Mouse (Mus musculus) heart, embryonic 15.5 days (tissue): ENCODE data around the gene Mpp4. TPM values are rescaled to one million over a fixed set of nuclear protein-coding genes. Genes with fewer than 3 reads are reported as not detected.

Experiments used
- ATAC-seq: fragments of 200-750 bp; cut with Nextera tagmentation; replicated peaks from 2 replicates; pipeline ENCODE4 v1.8.0; 2017; ENCODE audit warnings: low read depth, moderate TSS enrichment; ENCODE audit not compliant: insufficient number of reproducible peaks, insufficient read depth, low FRiP score
- H3K27ac ChIP-seq: fragments of 300-500 bp; sonication (generic); 2 replicates; pipeline ENCODE4 v1.5.1; 2015; ENCODE audit warnings: mild to moderate bottlenecking, inconsistent platforms
- H3K27me3 ChIP-seq: fragments of 300-500 bp; sonication (generic); 2 replicates; pipeline ENCODE4 v1.6.1; 2015; ENCODE audit warnings: inconsistent platforms
- H3K36me3 ChIP-seq: fragments of 300-500 bp; sonication (generic); 2 replicates; pipeline ENCODE4 v1.6.1; 2015; ENCODE audit warnings: mild to moderate bottlenecking, inconsistent platforms
- H3K4me1 ChIP-seq: fragments of 300-500 bp; sonication (generic); replicated peaks from 2 replicates; pipeline ENCODE4 v1.6.1; 2015; ENCODE audit warnings: inconsistent platforms
- H3K4me2 ChIP-seq: fragments of 300-500 bp; sonication (generic); 2 replicates; pipeline ENCODE4 v1.6.1; 2015; ENCODE audit warnings: inconsistent platforms, mild to moderate bottlenecking, moderate library complexity
- H3K4me3 ChIP-seq: fragments of 300-500 bp; sonication (generic); 2 replicates; pipeline ENCODE4 v1.5.1; 2015; ENCODE audit warnings: mild to moderate bottlenecking, inconsistent platforms
- H3K9ac ChIP-seq: fragments of 300-500 bp; sonication (generic); 2 replicates; pipeline ENCODE4 v1.6.1; 2015; ENCODE audit warnings: mild to moderate bottlenecking, inconsistent platforms
- H3K9me3 ChIP-seq: fragments of 300-500 bp; sonication (generic); replicated peaks from 2 replicates; pipeline ENCODE4 v1.6.1; 2016; ENCODE audit warnings: inconsistent platforms
- WGBS: fragments of 180-500 bp; shearing (Covaris S2); methylation state at CpG from one replicate; pipeline ENCODE4 v1.1.7; 2015; ENCODE audit warnings: mixed read lengths; 5-methylcytosine and 5-hydroxymethylcytosine counted together
- polyA plus RNA-seq: library from polyadenylated mRNA; unstranded; fragments of >200 nt; fragmentation: Nextera tagmentation; extraction: Ambion mirVana; gene quantifications from 2 replicates; pipeline ENCODE4 v1.2.1, GENCODE M21; 2015

Mpp4 gene
- polyA plus RNA-seq, 1 experiment from 2014 or later = 0.42 TPM

DNA sequence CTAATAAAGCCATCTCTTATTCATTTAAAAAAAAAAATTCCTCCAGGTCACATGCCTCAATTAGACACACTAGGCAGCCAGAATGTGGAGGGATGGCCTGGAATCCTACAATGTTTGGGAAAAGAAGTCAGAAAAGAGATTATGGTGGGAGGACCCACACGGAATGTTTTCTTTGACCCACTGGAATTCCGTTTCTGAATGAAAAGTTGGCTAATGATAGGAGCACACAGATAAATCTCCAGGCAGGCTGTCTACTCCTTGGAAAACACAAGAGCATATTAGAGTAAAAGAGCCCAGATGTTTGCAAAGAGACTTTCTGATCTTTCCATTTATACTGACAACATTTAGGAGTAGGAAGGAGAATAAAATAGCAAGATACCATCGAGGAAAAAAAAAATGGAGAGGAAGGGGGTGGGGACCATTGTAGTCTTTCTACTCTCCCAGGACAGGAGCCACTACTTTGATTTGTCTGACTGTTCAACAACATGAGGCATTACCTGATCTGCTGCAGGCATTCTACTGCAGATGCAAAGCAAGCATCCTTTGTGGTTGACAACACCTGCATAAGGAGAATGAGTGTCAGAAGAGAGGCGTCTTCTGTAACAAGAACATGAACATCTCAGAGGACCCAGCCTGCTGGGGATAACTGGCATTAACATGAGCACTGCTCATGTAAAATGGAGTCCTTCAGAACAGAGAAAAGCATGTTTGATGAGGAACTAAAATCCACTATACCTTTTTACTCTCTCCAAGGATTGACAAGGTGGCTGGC is 4.7 kb upstream of the Mpp4 start:
- no peak overlapping the region for H3K4me3 ChIP-seq
- H3K9me3 ChIP-seq = no peaks in the 10 kb centered on the region
- ATAC-seq = no peak
- WGBS = 60% methylated on average over 4 of the region's 4 CpGs
- 0 out of 2 replicates have a peak, but pooled peaks cover 3% of the 10 kb centered on the region for H3K4me1 ChIP-seq
- peaks cover 16% of the 10 kb centered on the region for H3K36me3 ChIP-seq
- no peak overlapping the region for H3K9ac ChIP-seq
- no peak overlapping the region for H3K4me2 ChIP-seq
- no peak overlapping the region for H3K27ac ChIP-seq
- H3K27me3 ChIP-seq = no peaks in the 10 kb centered on the region

DNA sequence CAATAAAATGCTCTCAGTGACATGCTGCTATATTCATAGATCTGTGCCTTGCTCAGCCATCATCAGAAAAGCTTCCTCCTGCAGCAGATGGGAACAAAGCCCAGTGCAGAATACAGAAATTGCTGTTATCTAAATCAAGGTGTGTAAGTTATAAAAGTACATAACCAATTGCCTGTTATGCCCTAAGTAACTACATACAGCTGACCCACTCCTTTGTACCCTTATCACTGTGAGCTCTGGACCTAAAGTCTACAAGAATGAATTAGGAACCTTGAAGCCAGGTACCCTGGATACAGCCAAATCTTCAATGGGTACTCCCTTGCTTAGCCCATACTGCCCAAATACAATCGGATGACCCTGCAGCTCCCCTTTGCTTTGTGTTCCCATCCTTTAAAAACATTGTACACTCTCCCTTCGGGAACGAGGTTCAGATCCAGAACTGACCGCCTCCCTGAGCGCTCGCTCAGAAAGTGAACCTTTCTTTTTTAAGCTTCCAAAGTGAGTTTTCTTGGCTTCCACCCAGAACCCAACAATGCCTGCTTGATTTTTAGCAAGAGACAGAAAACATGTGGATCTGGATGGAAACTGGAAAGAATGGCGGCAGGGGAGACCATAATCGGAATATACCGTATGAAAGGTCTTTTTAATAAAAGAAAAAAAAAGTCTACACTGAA is 3.2 kb upstream of the Mpp4 start:
- H3K36me3 ChIP-seq = peaks cover 19% of the 10 kb centered on the region
- ATAC-seq = no peak

DNA sequence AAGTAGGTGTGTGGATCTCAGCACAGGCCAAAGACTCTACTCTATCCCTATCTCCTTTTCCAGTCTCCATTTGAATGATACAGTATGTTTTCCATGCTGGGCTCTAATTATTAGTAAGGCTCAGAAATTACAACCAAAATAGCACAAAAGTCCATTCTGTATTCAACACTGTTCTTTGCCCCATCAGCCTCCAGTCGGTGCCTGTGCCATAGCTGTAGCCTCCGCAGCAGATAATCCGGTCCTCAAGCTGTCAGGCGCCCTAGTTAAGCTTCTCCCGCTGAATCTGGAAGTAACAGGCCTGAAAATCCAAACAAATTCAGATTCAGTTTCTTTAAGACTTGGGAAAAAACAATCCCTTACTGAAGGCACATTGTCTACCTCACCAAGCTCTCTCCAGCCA is 729 bp upstream of the Mpp4 start:
- 64% methylated on average over 5 of the region's 5 CpGs for WGBS
- ATAC-seq = no peak
- Histone ChIP-seq H3K9me3 (no peaks in the 10 kb centered on the region), H3K27ac (no peak overlapping the region), H3K9ac (no peak overlapping the region), H3K4me3 (no peak overlapping the region), H3K36me3 (peaks cover 15% of the 10 kb centered on the region), H3K4me1 (0 out of 2 replicates have a peak, but pooled peaks cover 3% of the 10 kb centered on the region), H3K4me2 (no peak overlapping the region), H3K27me3 (no peaks in the 10 kb centered on the region)

More for the DNA sequence above, 3.2 kb upstream of the Mpp4 start:
- Histone ChIP-seq H3K27me3 (no peaks in the 10 kb centered on the region), H3K4me1 (0 out of 2 replicates have a peak, but pooled peaks cover 3% of the 10 kb centered on the region), H3K9me3 (no peaks in the 10 kb centered on the region), H3K4me3 (no peak overlapping the region), H3K4me2 (no peak overlapping the region), H3K9ac (no peak overlapping the region), H3K27ac (no peak overlapping the region)
- 80% methylated on average over 9 of the region's 9 CpGs for WGBS

DNA sequence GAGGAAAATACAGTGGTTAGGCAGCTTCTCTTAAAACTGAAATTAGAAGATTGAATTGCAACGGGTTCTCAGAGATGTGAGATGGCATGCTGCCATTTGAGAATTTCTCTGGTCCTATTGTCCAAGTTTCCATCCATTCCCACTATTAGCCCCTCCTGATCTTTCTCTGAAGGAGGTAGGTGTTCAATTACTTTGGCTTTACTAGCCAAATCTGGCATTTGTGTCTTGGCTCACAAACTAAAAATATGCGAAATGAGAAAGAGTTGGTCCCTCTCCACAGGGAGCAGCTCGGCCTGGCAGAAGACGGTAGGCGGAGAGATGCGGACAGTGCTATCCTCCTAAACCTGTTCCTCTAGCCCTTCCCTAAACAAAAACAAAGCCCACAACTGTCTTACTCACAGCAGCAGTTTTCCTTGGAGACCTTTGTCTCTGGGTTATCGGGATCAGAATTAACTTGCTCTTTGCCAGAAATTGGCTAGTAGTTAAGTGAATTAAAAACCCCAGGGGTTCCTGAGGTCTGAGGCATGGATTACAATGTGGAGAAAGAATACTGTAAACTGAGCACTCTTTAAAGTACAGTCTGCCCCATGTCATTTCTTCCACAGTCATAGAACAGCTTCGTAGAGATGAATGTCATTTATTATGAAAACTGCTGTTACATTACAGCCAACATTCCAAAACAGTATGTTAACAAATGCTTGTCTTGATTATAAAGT is 722 bp downstream of the Mpp4 start:
- Histone ChIP-seq H3K4me2 (no peak overlapping the region), H3K36me3 (peaks cover 15% of the 10 kb centered on the region), H3K9me3 (no peaks in the 10 kb centered on the region), H3K9ac (no peak overlapping the region), H3K27ac (no peak overlapping the region), H3K27me3 (no peaks in the 10 kb centered on the region), H3K4me1 (no peaks in the 10 kb centered on the region), H3K4me3 (no peak overlapping the region)
- ATAC-seq = no peak
- WGBS = 70% methylated on average over 8 of the region's 8 CpGs

DNA sequence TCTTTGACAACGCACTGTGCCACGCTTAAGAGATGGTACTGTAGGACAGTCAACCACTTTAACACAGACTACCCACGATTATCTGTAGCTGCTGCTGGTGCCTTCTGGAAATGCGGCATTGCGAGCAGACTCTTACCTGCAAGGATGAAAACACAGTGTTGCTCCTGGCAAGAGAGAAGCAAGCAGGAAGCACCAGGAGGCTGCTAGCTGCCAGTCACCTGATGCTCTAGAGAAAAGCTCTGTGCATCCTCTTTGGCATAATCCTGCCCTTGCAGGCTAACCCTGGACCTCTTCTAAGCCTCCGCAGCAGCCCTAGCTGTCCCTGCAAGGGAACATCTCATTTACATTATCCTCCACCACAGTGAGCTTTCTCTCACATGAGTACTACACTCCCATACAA is 1.8 kb downstream of the Mpp4 start:
- Histone ChIP-seq H3K9ac (no peak overlapping the region), H3K9me3 (no peaks in the 10 kb centered on the region), H3K27ac (no peak overlapping the region), H3K36me3 (peaks cover 14% of the 10 kb centered on the region), H3K4me1 (no peaks in the 10 kb centered on the region), H3K4me2 (no peak overlapping the region), H3K27me3 (no peaks in the 10 kb centered on the region), H3K4me3 (no peak overlapping the region)
- ATAC-seq = no peak
- 90% methylated on average over 6 of the region's 6 CpGs for WGBS

DNA sequence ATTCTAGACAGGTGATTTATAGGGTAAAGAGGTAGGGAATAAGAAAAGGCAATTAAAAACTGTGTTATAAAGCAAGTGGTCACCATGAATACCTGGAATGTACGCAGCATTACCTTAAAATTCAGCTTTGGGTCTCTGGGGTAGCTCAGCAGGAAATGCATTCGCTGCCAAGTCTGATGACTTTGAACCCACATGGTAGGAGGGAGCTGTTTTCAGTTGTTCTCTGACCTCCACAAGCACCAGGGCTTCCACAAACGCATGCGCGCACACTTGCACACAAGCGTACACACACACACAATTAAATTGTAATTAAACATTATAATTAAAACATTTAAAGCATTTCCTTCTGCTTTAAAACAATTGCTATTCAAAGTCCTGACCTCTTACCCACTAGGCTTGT is 2.3 kb downstream of the Mpp4 start:
- Histone ChIP-seq H3K4me3 (no peak overlapping the region), H3K9ac (no peak overlapping the region), H3K4me1 (no peaks in the 10 kb centered on the region), H3K27me3 (no peaks in the 10 kb centered on the region), H3K4me2 (no peak overlapping the region), H3K36me3 (peaks cover 9% of the 10 kb centered on the region), H3K27ac (no peak overlapping the region), H3K9me3 (no peaks in the 10 kb centered on the region)
- no peak for ATAC-seq
- WGBS = 82% methylated on average over 6 of the region's 6 CpGs

DNA sequence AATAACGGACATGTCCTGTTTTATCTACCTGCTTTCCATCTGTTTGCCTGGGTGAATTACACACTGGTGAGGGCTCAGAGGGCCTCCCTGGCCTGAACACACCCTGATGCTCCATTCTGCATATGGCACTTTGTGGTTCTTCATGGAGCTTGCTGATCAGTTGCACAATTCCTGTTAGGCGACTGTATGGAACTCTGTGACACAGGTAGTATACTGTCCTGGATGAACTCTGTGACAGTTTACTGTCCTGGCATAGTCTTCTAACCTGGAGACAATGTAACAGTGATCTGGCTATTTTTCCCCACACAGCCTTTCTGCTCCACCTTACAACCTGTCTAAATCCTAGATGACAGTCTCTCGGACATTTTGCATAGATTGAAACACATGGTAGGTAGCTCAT is 4.1 kb downstream of the Mpp4 start:
- Histone ChIP-seq H3K36me3 (peaks cover 8% of the 10 kb centered on the region), H3K9me3 (no peaks in the 10 kb centered on the region), H3K4me3 (no peak overlapping the region), H3K9ac (no peak overlapping the region), H3K27me3 (no peaks in the 10 kb centered on the region), H3K27ac (no peak overlapping the region), H3K4me2 (no peak overlapping the region), H3K4me1 (no peaks in the 10 kb centered on the region)
- ATAC-seq = no peak
- 87% methylated on average over 3 of the region's 3 CpGs for WGBS

DNA sequence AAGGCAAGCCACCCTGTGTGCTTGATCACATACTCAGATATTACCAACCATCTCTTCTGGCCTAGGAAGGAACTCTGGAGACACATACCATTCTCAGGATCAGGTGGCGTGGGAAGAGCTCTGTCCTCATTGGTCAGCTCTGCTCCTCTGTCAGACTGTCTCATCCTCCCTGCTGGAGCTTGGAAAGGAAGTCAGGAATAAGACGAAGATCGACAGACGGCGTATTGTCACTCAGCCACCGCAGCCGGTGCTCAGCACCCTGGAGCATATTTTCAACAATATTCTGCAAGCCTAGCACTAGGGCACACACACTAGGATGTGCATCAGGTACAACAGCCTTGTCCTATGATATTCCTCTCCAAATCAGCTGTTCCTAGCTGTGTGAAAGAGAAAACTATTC is 4.7 kb downstream of the Mpp4 start:
- Histone ChIP-seq H3K4me2 (no peak overlapping the region), H3K4me3 (no peak overlapping the region), H3K4me1 (no peaks in the 10 kb centered on the region), H3K9ac (no peak overlapping the region), H3K9me3 (no peaks in the 10 kb centered on the region), H3K36me3 (peaks cover 8% of the 10 kb centered on the region), H3K27ac (no peak overlapping the region), H3K27me3 (no peaks in the 10 kb centered on the region)
- WGBS = 75% methylated on average over 7 of the region's 7 CpGs
- no peak for ATAC-seq

DNA sequence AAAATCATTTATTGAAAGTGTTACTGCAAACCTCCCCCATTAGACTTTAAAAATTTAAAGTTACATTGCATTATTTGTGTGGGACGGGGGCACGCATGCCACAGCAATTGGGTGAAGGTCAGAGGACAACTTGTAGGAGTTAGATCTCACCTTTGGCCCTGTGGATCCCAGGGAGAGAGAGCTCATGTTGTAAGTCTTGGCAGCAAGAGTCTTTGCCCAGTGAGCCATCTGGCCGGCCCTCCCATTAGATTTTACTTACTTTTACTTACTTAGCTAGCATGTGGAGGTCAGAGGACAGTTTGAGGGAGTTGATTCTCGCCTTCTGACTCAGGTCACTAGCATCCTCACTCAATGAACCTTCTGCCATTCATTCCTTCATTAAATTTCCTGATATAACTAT is 5.3 kb downstream of the Mpp4 start:
- Histone ChIP-seq H3K4me3 (no peak overlapping the region), H3K4me1 (no peaks in the 10 kb centered on the region), H3K36me3 (peaks cover 3% of the 10 kb centered on the region; the same call in 1 of the 2 replicates), H3K27ac (no peak overlapping the region), H3K4me2 (no peak overlapping the region), H3K9ac (no peak overlapping the region), H3K9me3 (no peaks in the 10 kb centered on the region), H3K27me3 (no peaks in the 10 kb centered on the region)
- 76% methylated on average over 4 of the region's 4 CpGs for WGBS
- ATAC-seq = no peak

DNA sequence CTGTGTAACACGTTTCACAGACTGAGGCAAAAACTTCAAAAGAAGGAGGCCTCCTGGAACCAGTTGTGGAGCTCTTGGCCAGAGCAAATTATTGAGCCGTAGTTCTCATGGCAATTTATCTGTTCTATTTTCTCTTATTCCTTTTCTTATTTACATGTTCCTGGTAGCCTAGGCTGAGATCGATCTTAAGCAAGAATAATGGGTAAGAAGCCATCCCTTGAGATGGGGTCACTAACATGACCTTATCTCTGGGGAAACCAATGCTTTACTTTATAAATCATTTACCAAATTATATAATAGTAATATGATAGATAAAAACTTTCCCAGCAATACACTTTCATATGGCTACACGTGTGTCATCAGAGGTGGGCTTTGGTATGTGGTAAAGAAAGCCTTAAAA is 10.8 kb downstream of the Mpp4 start:
- H3K9me3 ChIP-seq = no peaks in the 10 kb centered on the region
- WGBS = 79% methylated on average over 4 of the region's 4 CpGs
- ATAC-seq = no peak

DNA sequence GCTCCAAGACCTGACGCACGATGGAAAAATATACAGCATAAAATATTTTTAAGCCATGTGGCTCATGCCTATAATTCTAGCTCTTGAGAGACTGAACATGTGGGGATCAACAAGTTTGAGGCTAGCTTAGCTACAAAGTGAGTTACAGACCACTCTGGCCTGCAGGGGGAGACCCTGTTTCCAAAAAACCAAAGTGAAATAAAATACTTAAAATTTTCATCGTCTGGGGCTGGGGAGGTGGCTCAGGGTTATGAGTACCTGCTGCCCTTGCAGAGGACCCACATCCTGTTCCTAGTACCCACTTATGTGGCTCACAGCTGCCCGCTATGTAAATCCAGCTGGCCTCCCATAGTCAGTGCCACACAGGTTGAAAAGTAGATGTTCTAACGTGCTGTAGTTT is 12.6 kb downstream of the Mpp4 start:
- no peak overlapping the region for H3K4me3 ChIP-seq
- no peaks in the 10 kb centered on the region for H3K4me1 ChIP-seq
- ATAC-seq = no peak
- H3K4me2 ChIP-seq = no peak overlapping the region
- H3K9me3 ChIP-seq = no peaks in the 10 kb centered on the region
- H3K27me3 ChIP-seq = no peaks in the 10 kb centered on the region
- H3K27ac ChIP-seq = no peak overlapping the region
- WGBS = 67% methylated on average over 5 of the region's 5 CpGs
- H3K9ac ChIP-seq = no peak overlapping the region
- no peaks in the 10 kb centered on the region for H3K36me3 ChIP-seq

More for the DNA sequence above, 10.8 kb downstream of the Mpp4 start:
- H3K4me3 ChIP-seq = no peak overlapping the region
- H3K27me3 ChIP-seq = no peaks in the 10 kb centered on the region
- no peak overlapping the region for H3K4me2 ChIP-seq
- H3K4me1 ChIP-seq = no peaks in the 10 kb centered on the region
- H3K36me3 ChIP-seq = no peaks in the 10 kb centered on the region
- H3K27ac ChIP-seq = no peak overlapping the region
- H3K9ac ChIP-seq = no peak overlapping the region
